Mouse (Mus musculus) megakaryocyte, embryonic 14.5 days (primary cell): ENCODE results near the gene Homer1.

Experiments
- FLI1 ChIP-seq: IDR thresholded peaks from 2 replicates; pipeline ENCODE4 v1.6.1; 2012; ENCODE audit warnings: low read length, inconsistent platforms, mixed read lengths
- GATA1 ChIP-seq: IDR thresholded peaks from 3 replicates; pipeline ENCODE4 v1.6.1; 2012; ENCODE audit warnings: mixed read lengths, low read length, inconsistent platforms, borderline replicate concordance

DNA sequence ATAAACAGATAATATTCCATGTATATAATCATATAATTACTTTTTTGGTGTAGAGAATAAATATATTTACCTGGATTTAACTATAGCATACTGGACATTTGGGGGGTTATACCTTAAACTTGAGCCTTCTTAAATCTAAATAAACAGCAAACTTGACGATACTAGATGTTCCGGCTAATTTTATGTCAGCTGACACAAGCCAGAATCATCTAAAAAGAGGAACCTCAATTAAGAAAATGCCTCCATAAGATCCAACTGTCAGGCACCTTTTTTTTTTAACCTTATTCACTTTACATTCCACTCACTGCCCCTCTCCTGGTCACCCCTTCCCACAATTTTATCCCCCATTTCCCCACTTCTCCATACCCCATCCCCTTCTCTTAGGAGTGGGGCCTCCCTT lies 84.2 kb downstream of the Homer1 start:
- TF ChIP-seq FLI1: no peak
- TF ChIP-seq GATA1: no peak
